Mouse (Mus musculus): ENCODE data around the gene Elmsan1.

DNA sequence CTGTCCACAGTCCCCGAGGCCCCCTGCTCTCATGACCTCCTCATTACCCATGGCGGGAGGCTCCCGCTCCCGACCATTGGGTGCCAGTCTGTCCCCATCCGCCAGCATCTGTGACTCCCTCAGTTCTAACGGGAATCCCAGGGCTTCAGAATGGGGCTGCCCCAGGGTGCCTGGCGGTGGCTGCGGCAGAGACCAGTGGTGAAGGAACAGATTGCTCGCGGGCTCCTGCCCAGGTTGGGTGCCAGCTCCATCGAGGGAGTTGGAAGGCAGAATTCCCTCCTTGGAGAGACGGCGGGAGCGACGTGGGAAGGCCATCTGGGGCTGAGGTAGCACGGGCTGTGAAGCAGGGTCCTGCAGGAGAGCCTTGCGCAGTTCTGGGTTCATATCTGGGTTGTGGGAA lies 45.8 kb downstream of the Elmsan1 start:
- TF ChIP-seq ETS1 (conservative IDR thresholded peaks at IDR 0.05; ENCODE audit: low read depth, low read length) (no peak), NRF1 (IDR thresholded peaks at IDR 0.05; ENCODE audit: low read depth, low read length) (no peak), POLR2A (IDR thresholded peaks at IDR 0.05; ENCODE audit: low read depth, low read length) (no peak), CTCF (conservative IDR thresholded peaks at IDR 0.05 in 1 of 2, IDR thresholded peaks at IDR 0.05 in 1 of 2; ENCODE audit: low read depth in 2 of 2, low read length in 2 of 2) (no peak), MYC (IDR thresholded peaks at IDR 0.05; ENCODE audit: low read depth, low read length) (no peak), GABPA (IDR thresholded peaks at IDR 0.05; ENCODE audit: insufficient replicate concordance, low read depth, low read length) (no peak), SIN3A (IDR thresholded peaks at IDR 0.05; ENCODE audit: low read length) (no peak), MAX (IDR thresholded peaks at IDR 0.05; ENCODE audit: low read length) (no peak), E2F4 (IDR thresholded peaks at IDR 0.05; ENCODE audit: insufficient replicate concordance, low read depth, low read length) (no peak), NELFE (IDR thresholded peaks at IDR 0.05; ENCODE audit: low read depth, low read length) (no peak), ZC3H11A (IDR thresholded peaks at IDR 0.05; ENCODE audit: low read depth, low read length) (no peak), ZMIZ1 (IDR thresholded peaks at IDR 0.05; ENCODE audit: low read depth, low read length) (no peak)
